Mouse (Mus musculus) heart, adult 9 months (tissue): ENCODE measurements at regions not wholly inside any gene's neighbourhood (a gene's known extent, or its start where the extent isn't known, plus 50 kb on each side); places are given as distances from the start of the nearest gene placed in this dataset.

ENCODE experiments used
- DNase-seq, 2 experiments: peaks; one replicate each; pipeline ENCODE4 v3.0.0; 2022; ENCODE audit warnings: low spot score in 2 of 2

DNA sequence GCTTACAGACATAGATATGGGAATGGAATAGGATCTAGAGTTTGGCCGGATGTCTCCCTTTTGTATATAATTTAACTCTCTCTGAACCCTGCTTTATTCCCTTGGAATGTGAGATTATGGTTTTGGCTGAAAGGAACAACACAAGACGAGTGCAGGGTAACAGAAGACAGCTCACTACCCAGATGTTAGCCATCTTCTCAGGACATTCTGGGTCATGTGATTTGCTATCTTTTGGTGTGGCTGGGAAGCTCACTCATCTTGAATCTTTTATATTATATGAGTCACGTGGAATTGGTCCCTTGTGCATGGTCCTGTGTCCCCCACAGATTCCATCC lies 108.6 kb upstream of the Tmc3 start:
- DNase-seq, result no peak

DNA sequence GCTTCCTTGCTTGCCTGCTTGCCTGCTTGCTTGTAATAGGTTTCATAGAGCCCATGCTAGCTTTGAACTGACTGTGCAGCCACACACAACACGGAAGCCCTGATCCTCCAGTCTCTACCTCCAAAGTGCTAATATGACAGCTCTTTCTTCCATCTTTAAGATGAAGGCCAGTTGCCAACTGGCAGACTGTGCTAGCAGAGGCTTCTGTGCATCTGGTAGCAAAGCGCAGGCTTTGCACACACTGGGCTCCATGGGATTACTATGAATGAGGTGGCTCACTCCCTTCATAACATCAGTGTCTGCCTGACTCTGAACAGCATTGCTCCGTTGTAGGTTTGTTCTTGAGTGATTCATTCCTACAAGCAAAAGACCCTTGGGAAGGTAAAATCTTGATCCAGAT lies 107.9 kb upstream of the Tmc3 start:
- no peak for DNase-seq

DNA sequence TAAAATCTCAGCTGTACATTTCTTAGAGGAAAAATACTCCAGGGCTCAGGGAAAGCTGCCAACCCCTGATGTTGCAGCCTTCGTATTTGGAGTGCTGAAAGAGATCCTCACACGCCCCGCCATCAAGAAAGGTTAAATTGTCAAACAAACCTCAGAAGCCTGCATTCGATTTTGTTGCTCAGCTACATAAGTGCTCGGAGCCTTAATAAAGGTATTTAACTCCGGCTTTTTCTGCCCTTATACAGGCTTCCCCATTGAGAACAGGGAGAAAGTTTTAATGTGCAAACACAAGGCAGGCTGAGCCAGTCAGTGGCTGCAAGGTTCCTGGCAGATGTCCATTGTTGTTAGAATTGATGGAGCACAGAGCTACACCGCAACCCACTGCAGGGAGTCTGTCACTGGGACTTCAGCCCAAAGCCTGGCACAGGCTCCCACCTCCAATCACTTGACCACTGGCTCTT lies 107.0 kb upstream of the Tmc3 start:
- DNase-seq, result no peak

DNA sequence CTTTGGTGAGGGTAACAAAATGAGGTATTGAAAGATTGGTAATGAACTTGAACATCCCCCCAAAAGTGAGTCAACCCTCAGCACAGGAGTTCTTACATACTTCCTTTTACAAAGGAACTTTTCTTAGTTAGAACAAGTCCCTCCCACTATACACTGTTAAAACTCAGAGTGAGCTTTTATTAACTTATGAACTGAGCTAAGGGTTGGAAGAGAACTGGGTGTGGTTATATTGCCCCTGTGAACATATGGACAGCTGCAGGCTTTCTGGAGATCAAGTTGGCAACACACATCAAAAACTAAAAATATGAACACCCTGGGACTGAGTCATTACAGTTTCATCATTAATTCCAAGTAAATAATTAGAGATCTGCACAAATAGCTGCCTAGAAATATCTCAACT lies 103.1 kb upstream of the Tmc3 start:
- DNase-seq, result no peak

DNA sequence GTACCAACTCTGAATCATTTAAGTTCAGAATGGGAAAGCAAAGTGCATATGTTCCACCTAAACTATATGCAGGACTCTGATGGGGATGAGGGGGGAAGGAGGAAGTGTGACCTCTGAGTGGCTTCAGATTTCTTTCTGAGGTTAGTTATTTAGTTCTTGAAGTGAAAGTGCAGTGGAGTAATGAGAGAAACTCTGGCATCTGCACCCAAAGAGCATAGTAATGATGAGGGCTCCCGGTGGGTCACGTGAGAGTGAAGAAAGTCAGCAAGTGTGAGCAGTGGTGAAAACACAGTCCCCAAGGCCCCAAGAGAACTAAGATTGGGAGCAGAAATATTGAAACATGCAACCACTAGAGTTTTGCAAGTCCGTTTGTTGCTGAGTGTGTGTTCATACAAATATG lies 102.5 kb upstream of the Tmc3 start:
- DNase-seq, result no peak

DNA sequence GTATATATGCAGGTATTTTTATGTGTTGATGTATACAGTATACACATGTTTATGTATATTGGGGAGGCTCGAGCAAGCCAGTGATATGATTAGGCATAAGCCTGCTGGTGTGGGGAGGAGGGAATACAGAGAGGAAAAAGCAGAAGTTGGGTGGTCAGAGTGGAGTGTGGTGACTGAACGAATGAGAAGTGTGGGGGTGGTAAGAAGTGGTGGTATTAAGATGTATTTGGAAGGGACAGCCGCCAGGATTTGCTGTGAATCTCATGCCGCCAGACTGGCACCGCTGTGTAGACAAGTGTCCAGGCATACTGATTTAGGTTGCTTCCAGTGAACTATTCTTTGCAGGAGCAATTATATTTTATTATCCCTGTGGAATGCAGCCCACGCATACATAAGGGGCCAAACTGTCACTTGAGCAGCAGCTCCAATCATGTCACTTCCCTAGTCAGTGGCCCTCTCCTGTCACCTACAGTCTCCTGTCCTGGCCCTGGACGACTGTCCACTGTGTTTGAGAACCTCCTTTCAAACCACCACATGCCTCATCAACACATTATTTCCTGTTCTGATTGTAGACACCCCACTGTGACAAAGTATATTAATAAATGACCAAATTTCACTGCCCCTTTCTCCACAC lies 101.9 kb upstream of the Tmc3 start:
- no peak for DNase-seq

DNA sequence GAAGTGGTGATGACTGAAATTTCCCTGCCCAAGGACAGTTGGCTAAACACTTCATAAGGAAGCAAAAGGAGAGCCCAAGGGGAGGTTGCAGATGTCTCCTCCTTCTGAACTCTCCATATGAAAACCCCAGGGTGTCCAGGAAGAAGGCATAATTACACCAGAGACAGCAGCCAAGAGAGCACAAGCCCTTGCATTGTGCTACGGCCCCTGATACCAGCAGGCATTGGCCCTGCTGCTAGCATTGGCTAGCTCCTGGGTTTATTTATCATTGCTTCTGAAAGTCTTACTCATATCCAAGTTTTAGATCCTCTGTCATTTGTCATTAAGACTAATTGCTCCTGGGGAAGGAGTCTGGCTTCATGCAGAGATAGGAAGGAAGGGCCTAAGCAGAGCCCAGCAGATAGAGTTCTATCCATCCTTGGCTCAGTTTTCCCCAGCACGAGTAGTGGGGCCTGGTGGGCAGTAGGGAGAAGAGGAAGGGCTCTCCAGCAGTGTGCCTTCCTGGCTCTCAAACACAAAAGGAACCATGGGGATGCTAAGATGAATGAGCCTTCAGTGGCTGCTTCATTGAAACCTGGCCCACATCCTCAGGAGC lies 98.5 kb upstream of the Tmc3 start:
- DNase-seq, result no peak

DNA sequence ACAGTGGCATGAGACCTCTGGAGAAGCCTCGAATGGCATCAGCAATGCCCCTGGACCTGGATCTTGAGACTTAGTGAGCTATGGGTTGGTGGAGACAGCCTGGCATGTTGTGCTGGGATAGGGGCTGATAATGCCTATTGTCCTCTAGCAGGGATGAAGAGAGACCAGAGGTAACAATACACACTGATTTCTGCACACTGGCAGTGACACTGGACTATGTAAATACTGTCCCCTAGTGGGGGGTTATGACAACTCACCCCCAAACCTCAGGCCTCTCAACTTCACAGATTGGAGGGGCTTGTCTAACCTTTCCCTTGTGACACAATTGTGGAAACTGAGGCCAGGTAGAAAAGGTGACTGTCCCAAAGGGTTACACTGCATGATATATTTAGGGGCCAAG lies 94.9 kb upstream of the Tmc3 start:
- no peak for DNase-seq

DNA sequence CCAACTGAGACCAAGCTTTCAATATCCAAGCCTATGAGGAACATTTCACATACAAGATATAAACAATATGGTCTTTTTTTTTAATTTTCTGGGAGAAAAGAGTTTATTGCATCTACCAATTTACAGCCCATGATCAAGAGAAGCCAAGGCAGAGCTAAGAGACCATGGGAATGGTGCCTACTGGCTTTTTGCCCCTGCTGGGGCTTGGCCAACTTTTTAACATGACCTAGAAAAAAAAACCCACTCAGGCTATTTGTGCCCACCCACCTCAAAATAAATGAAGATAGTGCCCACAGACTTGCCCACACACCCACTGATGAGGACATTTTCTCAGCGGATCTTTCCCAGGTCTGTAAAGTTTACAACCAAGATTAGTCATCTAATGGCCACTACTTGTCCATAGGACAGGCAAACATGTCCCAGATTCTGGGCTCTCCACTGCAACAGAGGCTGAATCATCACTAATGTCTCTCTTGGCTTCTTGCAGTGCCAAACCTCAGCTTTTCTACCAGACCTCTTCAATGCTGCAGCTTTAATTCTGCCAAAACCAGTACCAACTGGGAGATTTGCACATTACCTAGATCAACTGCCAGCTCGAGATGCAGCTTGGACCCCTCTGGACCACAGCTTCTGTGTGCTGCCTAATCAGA lies 79.6 kb upstream of the Tmc3 start:
- no peak for DNase-seq

DNA sequence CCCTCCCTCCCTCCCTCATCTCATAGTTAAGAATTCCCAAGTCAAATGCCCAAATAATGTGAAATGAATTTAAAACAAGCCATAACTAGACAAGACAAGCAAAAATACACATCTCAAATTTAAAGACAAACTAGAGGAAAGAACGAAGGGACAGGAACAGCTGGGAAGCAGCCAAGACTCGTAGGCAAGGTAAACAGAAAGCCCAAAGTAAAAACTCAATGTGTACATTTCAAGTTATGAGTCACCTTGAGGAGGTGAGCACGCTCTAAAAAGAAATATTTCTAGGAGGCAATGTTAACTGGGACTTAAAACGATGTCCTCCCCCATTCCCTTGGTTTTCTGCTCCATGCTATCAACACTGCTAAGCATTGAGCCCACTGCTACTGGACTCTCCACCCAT lies 68.4 kb upstream of the Tmc3 start:
- no peak for DNase-seq

DNA sequence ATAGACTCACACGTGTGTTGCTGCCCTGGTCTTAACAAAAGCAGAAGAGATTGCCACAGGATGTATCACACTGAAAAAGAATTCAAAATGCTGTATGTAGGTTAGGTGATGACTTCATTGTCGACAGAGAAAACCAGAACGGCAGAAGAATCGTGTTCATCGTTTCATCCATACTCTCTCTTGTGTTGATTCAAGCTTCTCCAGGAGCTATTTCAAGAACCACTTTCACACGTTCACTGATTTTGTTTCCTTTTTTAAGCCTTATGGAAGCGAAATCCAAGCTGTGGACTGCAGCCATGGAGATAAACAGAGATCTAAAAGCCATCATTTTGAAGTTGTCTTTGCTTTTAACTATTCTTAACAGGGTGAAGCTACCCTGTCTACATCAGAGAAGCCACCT lies 63.2 kb upstream of the Tmc3 start:
- DNase-seq, result no peak
